Mouse (Mus musculus): ENCODE measurements around the gene Slco1a6. TPM values are rescaled to one million over a fixed set of nuclear protein-coding genes. Genes with fewer than 3 reads are reported as not detected.

Gene Slco1a6
- total RNA-seq, 2 experiments from 2014 or later: 0.67 TPM; not detected in 1

DNA sequence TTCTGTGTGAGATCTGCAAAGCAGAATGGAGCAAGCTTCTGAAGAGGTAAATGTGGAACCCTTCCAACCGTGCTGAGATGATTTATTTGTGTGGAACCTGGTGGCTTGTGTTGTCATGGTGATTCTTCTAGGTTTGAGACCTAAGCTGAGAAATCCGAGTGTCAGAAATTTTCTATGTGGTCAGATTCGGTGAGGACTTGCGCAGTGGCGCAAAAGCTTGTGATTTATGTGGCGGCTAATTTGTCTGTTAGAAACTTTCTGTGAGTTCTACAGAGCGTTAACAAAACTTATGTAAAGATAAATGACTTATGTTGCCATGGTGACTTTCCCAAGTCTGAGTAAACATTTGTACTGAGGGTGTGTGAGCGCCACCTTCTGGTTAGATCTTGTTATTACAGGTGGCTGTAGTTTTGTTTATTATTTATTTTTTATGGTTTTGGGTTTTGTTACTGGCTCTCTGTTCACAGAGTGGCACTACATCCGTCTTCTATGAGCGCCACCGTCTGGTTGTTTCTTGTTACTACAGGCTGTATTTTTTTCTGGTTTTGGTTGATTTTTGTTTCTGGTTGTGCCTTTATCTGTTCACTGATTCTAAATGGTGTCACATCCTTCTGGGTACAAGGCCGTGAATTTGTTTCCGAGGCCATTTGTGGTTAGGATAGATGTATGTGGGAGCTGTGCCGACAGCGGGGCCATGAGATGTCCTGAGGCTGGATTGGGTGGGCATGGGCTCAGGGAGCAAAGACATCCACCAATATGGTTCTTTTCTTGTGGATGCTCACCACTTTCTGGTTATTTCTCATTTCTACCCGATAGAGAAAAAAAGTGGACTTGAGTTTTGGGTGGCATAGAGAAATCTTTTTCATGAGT lies 167.8 kb downstream of the Slco1a6 start:
- DNase-seq: peak; percentile 12 to 51
- intact Hi-C loops (cut with DNase I): loop anchor here (5.0 kb wide), 1 partner anchor 553 kb away; no protein-coding TSS in a partner anchor

DNA sequence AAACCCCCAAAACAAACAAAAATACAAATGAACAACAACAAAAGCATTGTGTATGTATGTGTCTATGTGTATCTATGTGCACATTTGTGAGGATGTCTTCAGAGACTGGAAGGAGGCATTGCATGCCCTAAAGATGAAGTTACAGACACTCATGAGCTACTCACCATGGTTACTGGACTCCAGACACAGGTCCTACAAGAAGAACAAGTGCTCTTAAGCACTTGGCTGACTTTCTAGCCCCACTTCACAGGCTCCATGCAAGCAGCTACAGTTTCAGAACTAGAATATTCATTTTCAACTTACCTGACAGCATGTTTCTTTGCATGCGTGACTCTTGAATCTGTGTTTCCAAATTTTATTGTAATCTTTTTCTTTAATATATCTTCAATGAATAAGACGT lies 172.6 kb downstream of the Slco1a6 start:
- intact Hi-C loops (cut with DNase I): no loop called here

More for the DNA sequence above, 172.6 kb downstream of the Slco1a6 start:
- DNase-seq: no peak

Other genes with a start within 250 kb of the Slco1a6 start
- not detected for gene Gm6614, start 197.1 kb downstream of the Slco1a6 start, total RNA-seq (2021)
- gene Iapp, start 89.9 kb upstream of the Slco1a6 start, total RNA-seq (2021): not detected
- not detected for gene Slco1a5, start 114.5 kb upstream of the Slco1a6 start, total RNA-seq (2021)
- gene Pyroxd1, start 137.1 kb upstream of the Slco1a6 start, total RNA-seq (2021): 10 to 100 TPM in 1 of 2 experiments, 1 to 10 TPM in 1; 9.5 to 12.4 TPM
- 10 to 100 TPM; 10.7 to 13.0 TPM for gene Recql, start 178.6 kb upstream of the Slco1a6 start, total RNA-seq (2021)
- 10 to 100 TPM; 22.2 to 25.1 TPM for gene Golt1b, start 178.7 kb upstream of the Slco1a6 start, total RNA-seq (2021)
- not detected for gene Spx, start 204.9 kb upstream of the Slco1a6 start, total RNA-seq (2021)